Mouse (Mus musculus): Measurements from ENCODE around the gene Fsip1. TPM values are rescaled to one million over a fixed set of nuclear protein-coding genes. Genes with fewer than 3 reads are reported as not detected.

Fsip1 gene
- polyA plus RNA-seq, 1 experiment from 2014 or later, result 2.8 TPM

DNA sequence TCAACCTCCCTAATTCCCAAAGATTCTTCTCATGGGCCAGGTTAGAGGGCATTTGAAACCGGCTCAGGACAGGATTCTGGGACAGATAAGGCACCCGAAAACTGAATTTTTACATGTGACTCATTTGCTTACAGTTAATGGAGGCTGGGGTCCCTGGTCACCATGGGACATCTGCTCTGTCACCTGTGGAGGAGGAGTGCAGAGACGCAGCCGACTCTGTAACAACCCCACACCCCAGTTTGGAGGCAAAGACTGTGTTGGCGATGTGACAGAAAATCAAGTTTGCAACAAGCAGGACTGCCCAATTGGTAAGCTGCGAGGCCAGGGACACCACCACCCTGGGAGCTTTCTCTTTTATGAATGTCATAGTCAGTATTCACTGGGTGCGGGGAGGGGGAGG is 138.3 kb downstream of the Fsip1 start:
- no peak overlapping the region for H3K27ac ChIP-seq (ENCODE audit: low read depth, low read length)
- DNase-seq (ENCODE audit: low spot score, missing footprints) (no peak), ATAC-seq (ENCODE audit: low FRiP score) (no peak)
- 88% methylated on average over 7 of the region's 7 CpGs for WGBS
- no peaks in the 10 kb centered on the region for H3K27me3 ChIP-seq (ENCODE audit: control insufficient read depth, insufficient read depth, low read length)
- no peak overlapping the region for H3K4me2 ChIP-seq
- H3K9me3 ChIP-seq (ENCODE audit: control insufficient read depth, low read length), result no peaks in the 10 kb centered on the region
- H3K4me1 ChIP-seq (ENCODE audit: control insufficient read depth, insufficient read depth, low read length), result no peaks in the 10 kb centered on the region; the same call in 1 of the 2 replicates
- peaks cover 3% of the 10 kb centered on the region for H3K36me3 ChIP-seq (ENCODE audit: control insufficient read depth, insufficient read depth, low read length)
- no peak overlapping the region for H3K4me3 ChIP-seq (ENCODE audit: low read depth, low read length)
- H3K9ac ChIP-seq (ENCODE audit: low read length), result no peak overlapping the region

DNA sequence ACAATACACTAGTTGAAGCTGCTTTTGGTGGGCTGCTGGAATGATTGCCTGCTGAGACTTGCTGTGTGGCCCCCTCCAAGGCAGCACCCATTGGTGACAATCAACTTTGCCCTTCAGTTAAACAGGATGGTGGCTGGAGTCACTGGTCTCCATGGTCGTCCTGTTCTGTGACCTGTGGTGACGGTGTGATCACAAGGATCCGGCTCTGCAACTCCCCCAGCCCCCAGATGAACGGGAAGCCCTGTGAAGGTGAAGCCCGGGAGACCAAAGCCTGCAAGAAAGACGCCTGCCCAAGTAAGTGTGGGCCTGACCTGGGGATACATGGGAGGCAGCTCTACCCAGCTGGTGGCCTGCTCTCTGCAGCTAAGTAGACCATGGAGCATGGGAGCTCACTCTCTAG is 138.7 kb downstream of the Fsip1 start:
- Histone ChIP-seq H3K9me3 (ENCODE audit: control insufficient read depth, low read length) (no peaks in the 10 kb centered on the region), H3K4me1 (ENCODE audit: control insufficient read depth, insufficient read depth, low read length) (no peaks in the 10 kb centered on the region; the same call in 1 of the 2 replicates), H3K27ac (ENCODE audit: low read depth, low read length) (no peak overlapping the region), H3K4me3 (ENCODE audit: low read depth, low read length) (no peak overlapping the region), H3K27me3 (ENCODE audit: control insufficient read depth, insufficient read depth, low read length) (peaks cover 3% of the 10 kb centered on the region; the same call in 1 of the 2 replicates), H3K9ac (ENCODE audit: low read length) (no peak overlapping the region), H3K36me3 (ENCODE audit: control insufficient read depth, insufficient read depth, low read length) (peaks cover 3% of the 10 kb centered on the region), H3K4me2 (no peak overlapping the region)
- no peak for DNase-seq (ENCODE audit: low spot score, missing footprints)
- 78% methylated on average over 6 of the region's 6 CpGs for WGBS
- ATAC-seq (ENCODE audit: low FRiP score), result no peak

- Histone ChIP-seq H3K9me3 (ENCODE audit: control insufficient read depth, low read length) (no peaks in the 10 kb centered on the region), H3K4me3 (ENCODE audit: low read depth, low read length) (no peak overlapping the region), H3K4me2 (no peak overlapping the region), H3K4me1 (ENCODE audit: control insufficient read depth, insufficient read depth, low read length) (no peaks in the 10 kb centered on the region; the same call in 1 of the 2 replicates), H3K36me3 (ENCODE audit: control insufficient read depth, insufficient read depth, low read length) (peaks cover 1% of the 10 kb centered on the region), H3K27me3 (ENCODE audit: control insufficient read depth, insufficient read depth, low read length) (peaks cover 6% of the 10 kb centered on the region; the same call in 1 of the 2 replicates), H3K9ac (ENCODE audit: low read length) (no peak overlapping the region), H3K27ac (ENCODE audit: low read depth, low read length) (no peak overlapping the region)
- no peak for DNase-seq (ENCODE audit: low spot score, missing footprints)
- WGBS, result 80% methylated on average over 11 of the region's 11 CpGs
- ATAC-seq (ENCODE audit: low FRiP score), result no peak
These were observed 139.4 kb downstream of the Fsip1 start for GRCm38 (mm10) chr2:118117401-118117800.

DNA sequence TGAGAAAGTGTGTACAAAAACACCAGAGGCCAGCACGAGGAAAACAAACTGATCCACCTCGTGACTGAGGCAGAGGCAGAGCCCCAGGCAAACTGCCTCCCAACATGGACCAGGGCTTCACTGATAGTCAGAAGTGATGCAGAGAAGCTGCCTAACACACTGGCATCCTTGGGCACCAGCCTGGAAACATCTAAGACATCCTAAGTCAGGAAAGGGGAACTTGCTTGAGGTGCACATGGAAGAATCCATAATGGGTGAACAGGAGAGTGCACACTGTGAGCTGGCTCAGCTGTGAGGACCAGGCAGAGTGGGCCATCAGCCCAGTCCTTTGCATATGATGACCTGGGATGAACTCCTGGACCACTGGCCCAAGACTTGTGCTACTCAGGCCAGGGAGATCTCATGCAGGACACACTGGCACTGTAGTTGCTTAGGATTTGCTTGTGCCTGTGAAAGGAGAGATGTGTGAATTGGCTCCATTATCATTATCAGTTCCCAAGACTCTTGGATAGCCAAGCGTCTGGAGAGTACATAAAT is 139.9 kb downstream of the Fsip1 start:
- Histone ChIP-seq H3K27ac (ENCODE audit: low read depth, low read length) (no peak overlapping the region), H3K9me3 (ENCODE audit: control insufficient read depth, low read length) (no peaks in the 10 kb centered on the region), H3K36me3 (ENCODE audit: control insufficient read depth, insufficient read depth, low read length) (no peaks in the 10 kb centered on the region; the same call in none of the 2 replicates), H3K4me3 (ENCODE audit: low read depth, low read length) (no peak overlapping the region), H3K4me1 (ENCODE audit: control insufficient read depth, insufficient read depth, low read length) (peaks cover 3% of the 10 kb centered on the region; the same call in 1 of the 2 replicates), H3K9ac (ENCODE audit: low read length) (no peak overlapping the region), H3K4me2 (no peak overlapping the region), H3K27me3 (ENCODE audit: control insufficient read depth, insufficient read depth, low read length) (peaks cover 6% of the 10 kb centered on the region; the same call in 1 of the 2 replicates)
- ATAC-seq (ENCODE audit: low FRiP score) (no peak), DNase-seq (ENCODE audit: low spot score, missing footprints) (no peak)
- WGBS, result 81% methylated on average over 3 of the region's 3 CpGs

GRCm38 (mm10) chr2:118116180-118116579 is 140.6 kb downstream of the Fsip1 start:
- Histone ChIP-seq H3K27ac (ENCODE audit: low read depth, low read length) (no peak overlapping the region), H3K4me1 (ENCODE audit: control insufficient read depth, insufficient read depth, low read length) (peaks cover 3% of the 10 kb centered on the region; the same call in 1 of the 2 replicates), H3K9me3 (ENCODE audit: control insufficient read depth, low read length) (no peaks in the 10 kb centered on the region), H3K36me3 (ENCODE audit: control insufficient read depth, insufficient read depth, low read length) (no peaks in the 10 kb centered on the region; the same call in none of the 2 replicates), H3K4me2 (no peak overlapping the region), H3K27me3 (ENCODE audit: control insufficient read depth, insufficient read depth, low read length) (peaks cover 6% of the 10 kb centered on the region; the same call in 1 of the 2 replicates), H3K9ac (ENCODE audit: low read length) (no peak overlapping the region), H3K4me3 (ENCODE audit: low read depth, low read length) (no peak overlapping the region)
- WGBS, result 75% methylated on average over 2 of the region's 2 CpGs
- ATAC-seq (ENCODE audit: low FRiP score) (no peak), DNase-seq (ENCODE audit: low spot score, missing footprints) (no peak)

GRCm38 (mm10) chr2:118115647-118116046 is 141.1 kb downstream of the Fsip1 start:
- no peak for DNase-seq (ENCODE audit: low spot score, missing footprints)
- Histone ChIP-seq H3K27ac (ENCODE audit: low read depth, low read length) (no peak overlapping the region), H3K9ac (ENCODE audit: low read length) (no peak overlapping the region), H3K36me3 (ENCODE audit: control insufficient read depth, insufficient read depth, low read length) (no peaks in the 10 kb centered on the region; the same call in none of the 2 replicates), H3K9me3 (ENCODE audit: control insufficient read depth, low read length) (no peaks in the 10 kb centered on the region), H3K4me3 (ENCODE audit: low read depth, low read length) (no peak overlapping the region), H3K27me3 (ENCODE audit: control insufficient read depth, insufficient read depth, low read length) (peaks cover 6% of the 10 kb centered on the region; the same call in 1 of the 2 replicates), H3K4me2 (no peak overlapping the region), H3K4me1 (ENCODE audit: control insufficient read depth, insufficient read depth, low read length) (peaks cover 3% of the 10 kb centered on the region; the same call in 1 of the 2 replicates)
- ATAC-seq (ENCODE audit: low FRiP score), result no peak
- 89% methylated on average over 7 of the region's 7 CpGs for WGBS

- DNase-seq (ENCODE audit: low spot score, missing footprints) (no peak), ATAC-seq (ENCODE audit: low FRiP score) (no peak)
- Histone ChIP-seq H3K4me3 (ENCODE audit: low read depth, low read length) (no peak overlapping the region), H3K9me3 (ENCODE audit: control insufficient read depth, low read length) (no peaks in the 10 kb centered on the region), H3K27me3 (ENCODE audit: control insufficient read depth, insufficient read depth, low read length) (peaks cover 6% of the 10 kb centered on the region; the same call in 1 of the 2 replicates), H3K27ac (ENCODE audit: low read depth, low read length) (no peak overlapping the region), H3K4me2 (no peak overlapping the region), H3K9ac (ENCODE audit: low read length) (no peak overlapping the region), H3K36me3 (ENCODE audit: control insufficient read depth, insufficient read depth, low read length) (no peaks in the 10 kb centered on the region; the same call in none of the 2 replicates), H3K4me1 (ENCODE audit: control insufficient read depth, insufficient read depth, low read length) (peaks cover 8% of the 10 kb centered on the region)
- 69% methylated on average over 10 of the region's 10 CpGs for WGBS
These were observed 142.1 kb downstream of the Fsip1 start for GRCm38 (mm10) chr2:118114671-118115070.

GRCm38 (mm10) chr2:118113808-118114524 is 142.8 kb downstream of the Fsip1 start:
- Histone ChIP-seq H3K4me1 (ENCODE audit: control insufficient read depth, insufficient read depth, low read length) (peaks cover 8% of the 10 kb centered on the region), H3K36me3 (ENCODE audit: control insufficient read depth, insufficient read depth, low read length) (no peaks in the 10 kb centered on the region; the same call in none of the 2 replicates), H3K4me3 (ENCODE audit: low read depth, low read length) (no peak overlapping the region), H3K27me3 (ENCODE audit: control insufficient read depth, insufficient read depth, low read length) (peaks cover 6% of the 10 kb centered on the region; the same call in 1 of the 2 replicates), H3K27ac (ENCODE audit: low read depth, low read length) (no peak overlapping the region), H3K4me2 (peak overlapping the region; percentile 94; the same call in 1 of the 2 replicates), H3K9me3 (ENCODE audit: control insufficient read depth, low read length) (no peaks in the 10 kb centered on the region), H3K9ac (ENCODE audit: low read length) (no peak overlapping the region)
- 47% methylated on average over 8 of the region's 8 CpGs for WGBS
- no peak for DNase-seq (ENCODE audit: low spot score, missing footprints)
- no peak for ATAC-seq (ENCODE audit: low FRiP score)

Measured in midbrain, embryonic 11.5 days (tissue).